ENCODE assay signal across 9 mouse cellular contexts in genomic region chr2:131056191-131056590, GRCm38 (mm10). TPM values are rescaled to one million over a fixed set of nuclear protein-coding genes. Genes with fewer than 3 reads are reported as not detected.
DNase-seq lines count a peak whose midpoint lies in the region; ATAC-seq and TF ChIP-seq lines count a peak whose summit lies in the region.
"Had no signal": no experiment of that assay in that cellular context is flagged by ENCODE, and none has a peak within 500 bp of the region (broad histone marks: within the 10 kb centered on the region; RNA-seq: fewer than 3 reads in every experiment).

No protein-coding gene starts in this region.

- H3K4me1 ChIP-seq in limb, embryonic 11.5 days (ENCODE audit: control insufficient read depth, insufficient read depth, low read length), result peaks cover 21% of the 10 kb centered on the region

- TF ChIP-seq CTCF in gastrocnemius, adult 2 months (IDR thresholded peaks at IDR 0.05), result peak; percentile 40

- no peak overlapping the region; the same call in 1 of the 2 replicates for H3K4me2 ChIP-seq in limb, embryonic 11.5 days (ENCODE audit: low read depth, severe bottlenecking)

- ATAC-seq in limb, embryonic 11.5 days (ENCODE audit: insufficient number of reproducible peaks, low FRiP score, low TSS enrichment, low read depth), result no peak
- ATAC-seq: Patski had no signal

- H3K9ac ChIP-seq in limb, embryonic 11.5 days (ENCODE audit: low read length), result no peak overlapping the region

- no peak overlapping the region for H3K27ac ChIP-seq in gastrocnemius, adult 2 months
- no peak overlapping the region for H3K27ac ChIP-seq in limb, embryonic 11.5 days (replicated peaks; ENCODE audit: low read depth, low read length)

- H3K9me3 ChIP-seq in limb, embryonic 11.5 days (ENCODE audit: control insufficient read depth, low read length), result no peaks in the 10 kb centered on the region

- intact Hi-C loops in gastrocnemius, adult 2 months (cut with DNase I), result no loop called here

- no peak for DNase-seq in gastrocnemius, adult 2 months
- no peak for DNase-seq in gastrocnemius, adult 8-10 months (ENCODE audit: low spot score in 2 of 2)
- DNase-seq in Muller cell, postnatal 12 days (ENCODE audit: inconsistent ontology term), result peak; percentile 31
- DNase-seq in forelimb bud, embryonic 11.5 days (ENCODE audit: low read depth, low spot score), result peak; percentile 55
- peak; percentile 69 for DNase-seq in limb, embryonic 11.5 days (ENCODE audit: low spot score)
- DNase-seq in naive thymus-derived CD4-positive, alpha-beta T cell, adult 2 months (ENCODE audit: low read depth), result peak; percentile 17
- DNase-seq in c-Kit-positive CD71-positive TER-119-positive erythroid progenitor cells, embryonic 14.5 days (ENCODE audit: low spot score), result no peak
- no peak for DNase-seq in spleen, postnatal 4 days (ENCODE audit: low spot score in 2 of 2)

- under 1% methylated on average over 10 of the region's 10 CpGs for WGBS in limb, embryonic 11.5 days

- H3K27me3 ChIP-seq in limb, embryonic 11.5 days (ENCODE audit: control insufficient read depth, insufficient read depth, low read length), result peaks cover 44% of the 10 kb centered on the region
- H3K27me3 ChIP-seq: Patski had no signal

- H3K36me3 ChIP-seq in limb, embryonic 11.5 days (ENCODE audit: control insufficient read depth, insufficient read depth, low read length), result no peaks in the 10 kb centered on the region

- no peak overlapping the region; the same call in 1 of the 2 replicates for H3K4me3 ChIP-seq in gastrocnemius, adult 2 months
- H3K4me3 ChIP-seq in limb, embryonic 11.5 days (ENCODE audit: low read depth, low read length), result no peak overlapping the region

RNA-seq across cellular contexts. Expression of gene Adam33, which starts 7.4 kb away (rescaled TPM):
- 1 to 10 TPM; 2.5 TPM for total RNA-seq in gastrocnemius, adult 2 months (2021)
- 1 to 10 TPM in 3 of 4 experiments, under 1 TPM in 1; 0.82 to 1.8 (median 1.3) TPM for total RNA-seq in gastrocnemius, adult 8-10 months (2022)
- polyA plus RNA-seq in limb, embryonic 11.5 days (2014; fragmentation: Nextera tagmentation; extraction: Ambion mirVana), result 0.47 and 0.72 TPM in 2 replicates

RNA-seq across cellular contexts. Expression of gene Gfra4, which starts 13.3 kb away (rescaled TPM):
- total RNA-seq in gastrocnemius, adult 2 months (2021), result 1 to 10 TPM; 1.1 to 1.7 TPM
- total RNA-seq in gastrocnemius, adult 8-10 months (2022), result 1 to 10 TPM in 3 of 4 experiments, under 1 TPM in 1; 0.92 to 1.7 (median 1.3) TPM
- polyA plus RNA-seq in limb, embryonic 11.5 days (2014; fragmentation: Nextera tagmentation; extraction: Ambion mirVana), result 10.3 and 10.9 TPM in 2 replicates

RNA-seq across cellular contexts. Expression of gene Siglec1, which starts 30.4 kb away (rescaled TPM):
- total RNA-seq in gastrocnemius, adult 2 months (2021), result under 1 TPM; 0.36 to 0.39 TPM
- total RNA-seq in gastrocnemius, adult 8-10 months (2022), result under 1 TPM; 0.19 to 0.72 (median 0.47) TPM
- polyA plus RNA-seq in limb, embryonic 11.5 days (2014; fragmentation: Nextera tagmentation; extraction: Ambion mirVana), result 0.03 and 0.07 TPM in 2 replicates

Comparison
In these comparisons a context has a peak if more than half of its experiments do, and no peak if none do; other contexts are left out.
1. DNase-seq: peak in Muller cell, postnatal 12 days (single experiment), forelimb bud, embryonic 11.5 days (single experiment), limb, embryonic 11.5 days (single experiment) and naive thymus-derived CD4-positive, alpha-beta T cell, adult 2 months (single experiment); none in gastrocnemius, adult 2 months (single experiment), gastrocnemius, adult 8-10 months (0 of 2), c-Kit-positive CD71-positive TER-119-positive erythroid progenitor cells, embryonic 14.5 days (single experiment) and spleen, postnatal 4 days (0 of 2).